Mouse (Mus musculus): ENCODE data around the gene Pkp4. TPM values are rescaled to one million over a fixed set of nuclear protein-coding genes. Genes with fewer than 3 reads are reported as not detected.

Gene Pkp4
- total and polyA plus RNA-seq, 2 experiments = 38.4 to 42.7 TPM

- Histone ChIP-seq H3K36me3 (ENCODE audit: control insufficient read depth, insufficient read depth, low read length) (peaks cover 54% of the 10 kb centered on the region), H3K4me1 (ENCODE audit: control insufficient read depth, insufficient read depth, low read length) (no peaks in the 10 kb centered on the region), H3K79me2 (ENCODE audit: control insufficient read depth, insufficient read depth, low read length) (no peaks in the 10 kb centered on the region), H3K27me3 (ENCODE audit: control insufficient read depth, insufficient read depth, low read length) (no peaks in the 10 kb centered on the region), H3K4me3 (ENCODE audit: insufficient read depth, low read depth, low read length) (no peak overlapping the region), H3K27ac (replicated peaks; ENCODE audit: insufficient read depth, low read depth, low read length) (no peak overlapping the region), H3K9ac (ENCODE audit: low read depth, low read length) (no peak overlapping the region)
- DNase-seq (ENCODE audit: extremely low read depth, low read depth, low spot score) = no peak
- 96% methylated on average over 8 of the region's 8 CpGs for WGBS
- TF ChIP-seq CTCF (IDR thresholded peaks at IDR 0.05; ENCODE audit: low read depth, low read length) (no peak), POLR2A (IDR thresholded peaks at IDR 0.05; ENCODE audit: extremely low read depth, insufficient read depth, low read length) (no peak)
Observed at GRCm38 (mm10) chr2:59307302-59307701, 146.7 kb downstream of the Pkp4 start.

- no peak for DNase-seq (ENCODE audit: extremely low read depth, low read depth, low spot score)
- Histone ChIP-seq H3K79me2 (ENCODE audit: control insufficient read depth, insufficient read depth, low read length) (no peaks in the 10 kb centered on the region), H3K4me3 (ENCODE audit: insufficient read depth, low read depth, low read length) (no peak overlapping the region), H3K27ac (replicated peaks; ENCODE audit: insufficient read depth, low read depth, low read length) (no peak overlapping the region), H3K36me3 (ENCODE audit: control insufficient read depth, insufficient read depth, low read length) (peaks cover 58% of the 10 kb centered on the region), H3K9ac (ENCODE audit: low read depth, low read length) (no peak overlapping the region), H3K27me3 (ENCODE audit: control insufficient read depth, insufficient read depth, low read length) (no peaks in the 10 kb centered on the region), H3K4me1 (ENCODE audit: control insufficient read depth, insufficient read depth, low read length) (no peaks in the 10 kb centered on the region)
- TF ChIP-seq CTCF (IDR thresholded peaks at IDR 0.05; ENCODE audit: low read depth, low read length) = no peak
- TF ChIP-seq POLR2A (IDR thresholded peaks at IDR 0.05; ENCODE audit: extremely low read depth, insufficient read depth, low read length) = no peak
- WGBS = 95% methylated on average over 19 of the region's 19 CpGs
Observed at GRCm38 (mm10) chr2:59308055-59308454, 147.4 kb downstream of the Pkp4 start.

GRCm38 (mm10) chr2:59313293-59313692, 152.6 kb downstream of the Pkp4 start:
- peak; percentile 6 for DNase-seq (ENCODE audit: extremely low read depth, low read depth, low spot score)
- WGBS = 52% methylated on average over 6 of the region's 6 CpGs
- no peak for TF ChIP-seq CTCF (IDR thresholded peaks at IDR 0.05; ENCODE audit: low read depth, low read length)
- TF ChIP-seq POLR2A (IDR thresholded peaks at IDR 0.05; ENCODE audit: extremely low read depth, insufficient read depth, low read length) = no peak

DNA sequence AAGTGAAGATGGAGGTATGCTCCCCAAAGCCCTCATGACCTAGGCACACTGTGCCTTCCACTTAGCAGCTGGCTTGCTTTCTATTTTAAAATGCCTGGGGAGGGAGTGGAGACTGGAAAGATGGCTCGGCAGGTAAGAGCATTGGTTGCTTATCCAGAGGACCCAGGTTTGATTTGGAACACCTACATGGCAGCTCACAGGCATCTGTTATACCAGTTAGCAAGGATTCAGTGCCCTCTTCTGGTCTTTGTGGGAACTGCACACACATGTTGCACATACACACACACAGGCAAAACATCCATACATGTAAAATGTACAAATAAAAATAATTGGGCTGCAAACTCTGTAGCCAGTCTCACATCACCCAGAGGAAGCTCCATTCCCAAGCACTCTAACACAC, 158.0 kb downstream of the Pkp4 start:
- Histone ChIP-seq H3K36me3 (ENCODE audit: control insufficient read depth, insufficient read depth, low read length) (peaks cover 53% of the 10 kb centered on the region), H3K27ac (replicated peaks; ENCODE audit: insufficient read depth, low read depth, low read length) (no peak overlapping the region), H3K79me2 (ENCODE audit: control insufficient read depth, insufficient read depth, low read length) (no peaks in the 10 kb centered on the region), H3K4me3 (ENCODE audit: insufficient read depth, low read depth, low read length) (no peak overlapping the region), H3K4me1 (ENCODE audit: control insufficient read depth, insufficient read depth, low read length) (no peaks in the 10 kb centered on the region), H3K9ac (ENCODE audit: low read depth, low read length) (no peak overlapping the region), H3K27me3 (ENCODE audit: control insufficient read depth, insufficient read depth, low read length) (no peaks in the 10 kb centered on the region)
- TF ChIP-seq CTCF (IDR thresholded peaks at IDR 0.05; ENCODE audit: low read depth, low read length) (no peak), POLR2A (IDR thresholded peaks at IDR 0.05; ENCODE audit: extremely low read depth, insufficient read depth, low read length) (no peak)
- no peak for DNase-seq (ENCODE audit: extremely low read depth, low read depth, low spot score)
- WGBS = 94% methylated on average over 1 of the region's 1 CpGs

More at GRCm38 (mm10) chr2:59313293-59313692, 152.6 kb downstream of the Pkp4 start:
- Histone ChIP-seq H3K9ac (ENCODE audit: low read depth, low read length) (no peak overlapping the region), H3K36me3 (ENCODE audit: control insufficient read depth, insufficient read depth, low read length) (peaks cover 70% of the 10 kb centered on the region), H3K27ac (replicated peaks; ENCODE audit: insufficient read depth, low read depth, low read length) (no peak overlapping the region), H3K4me3 (ENCODE audit: insufficient read depth, low read depth, low read length) (no peak overlapping the region), H3K4me1 (ENCODE audit: control insufficient read depth, insufficient read depth, low read length) (no peaks in the 10 kb centered on the region), H3K79me2 (ENCODE audit: control insufficient read depth, insufficient read depth, low read length) (no peaks in the 10 kb centered on the region), H3K27me3 (ENCODE audit: control insufficient read depth, insufficient read depth, low read length) (no peaks in the 10 kb centered on the region)

GRCm38 (mm10) chr2:59327946-59328345, 167.3 kb downstream of the Pkp4 start:
- H3K27me3 ChIP-seq (ENCODE audit: control insufficient read depth, insufficient read depth, low read length) = no peaks in the 10 kb centered on the region
- no peak overlapping the region for H3K27ac ChIP-seq (replicated peaks; ENCODE audit: insufficient read depth, low read depth, low read length)
- 98% methylated on average over 5 of the region's 5 CpGs for WGBS
- H3K4me3 ChIP-seq (ENCODE audit: insufficient read depth, low read depth, low read length) = no peak overlapping the region
- no peaks in the 10 kb centered on the region for H3K4me1 ChIP-seq (ENCODE audit: control insufficient read depth, insufficient read depth, low read length)
- peaks cover 11% of the 10 kb centered on the region for H3K36me3 ChIP-seq (ENCODE audit: control insufficient read depth, insufficient read depth, low read length)
- TF ChIP-seq CTCF (IDR thresholded peaks at IDR 0.05; ENCODE audit: low read depth, low read length) (no peak), POLR2A (IDR thresholded peaks at IDR 0.05; ENCODE audit: extremely low read depth, insufficient read depth, low read length) (no peak)
- H3K9ac ChIP-seq (ENCODE audit: low read depth, low read length) = no peak overlapping the region
- no peak for DNase-seq (ENCODE audit: extremely low read depth, low read depth, low spot score)
- no peaks in the 10 kb centered on the region for H3K79me2 ChIP-seq (ENCODE audit: control insufficient read depth, insufficient read depth, low read length)

DNA sequence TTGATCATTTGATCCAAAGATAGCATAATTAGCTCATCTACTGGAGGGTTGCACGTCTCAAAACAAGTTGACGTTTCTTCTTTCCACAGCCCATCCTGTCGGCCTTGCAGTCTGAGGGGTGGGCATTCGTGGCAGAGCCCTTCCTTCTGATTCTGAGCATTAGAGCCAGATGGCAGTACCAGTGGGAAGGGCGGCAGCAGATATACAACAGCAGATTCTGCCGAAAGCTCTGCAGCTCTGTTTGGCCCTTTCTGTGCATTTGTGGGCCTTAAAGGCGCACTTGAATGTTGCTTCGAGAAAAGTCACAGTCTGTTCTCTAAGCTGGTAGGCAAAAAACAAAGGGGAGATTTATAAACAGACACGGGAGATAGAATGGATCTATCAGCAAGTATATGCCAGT, 170.4 kb downstream of the Pkp4 start:
- no peak overlapping the region for H3K4me3 ChIP-seq (ENCODE audit: insufficient read depth, low read depth, low read length)
- H3K27ac ChIP-seq (replicated peaks; ENCODE audit: insufficient read depth, low read depth, low read length) = no peak overlapping the region
- H3K79me2 ChIP-seq (ENCODE audit: control insufficient read depth, insufficient read depth, low read length) = no peaks in the 10 kb centered on the region
- DNase-seq (ENCODE audit: extremely low read depth, low read depth, low spot score) = no peak
- H3K27me3 ChIP-seq (ENCODE audit: control insufficient read depth, insufficient read depth, low read length) = no peaks in the 10 kb centered on the region
- H3K9ac ChIP-seq (ENCODE audit: low read depth, low read length) = no peak overlapping the region
- WGBS = 96% methylated on average over 9 of the region's 9 CpGs
- no peak for TF ChIP-seq POLR2A (IDR thresholded peaks at IDR 0.05; ENCODE audit: extremely low read depth, insufficient read depth, low read length)
- TF ChIP-seq CTCF (IDR thresholded peaks at IDR 0.05; ENCODE audit: low read depth, low read length) = no peak
- no peaks in the 10 kb centered on the region for H3K4me1 ChIP-seq (ENCODE audit: control insufficient read depth, insufficient read depth, low read length)
- H3K36me3 ChIP-seq (ENCODE audit: control insufficient read depth, insufficient read depth, low read length) = peaks cover 17% of the 10 kb centered on the region

All from liver, adult 2 months (tissue).